Comparison of ENCODE assay signal across 9 mouse cellular contexts in genomic region chr7:99579491-99580190, GRCm38 (mm10). TPM values are rescaled to one million over a fixed set of nuclear protein-coding genes. Genes with fewer than 3 reads are reported as not detected.
DNase-seq lines count a peak whose midpoint lies in the region; ATAC-seq and TF ChIP-seq lines count a peak whose summit lies in the region.
"Had no signal": no experiment of that assay in that cellular context is flagged by ENCODE, and none has a peak within 500 bp of the region (broad histone marks: within the 10 kb centered on the region; RNA-seq: fewer than 3 reads in every experiment).

No protein-coding gene starts in this region.

- WGBS in intestine, embryonic 14.5 days = 21% methylated on average over 16 of the region's 16 CpGs
- 42% methylated on average over 16 of the region's 16 CpGs for WGBS in intestine, postnatal 0 days
- WGBS in neural tube, embryonic 13.5 days = 9% methylated on average over 16 of the region's 16 CpGs

- no peak for TF ChIP-seq CTCF in intestine, postnatal 0 days (IDR thresholded peaks at IDR 0.05; ENCODE audit: low read depth)
- no peak for TF ChIP-seq CTCF in layer of hippocampus, adult 2 months (conservative IDR thresholded peaks at IDR 0.05)

- H3K36me3 ChIP-seq in intestine, embryonic 14.5 days (ENCODE audit: control insufficient read depth, insufficient read depth, low read length) = peaks cover 9% of the 10 kb centered on the region; the same call in 1 of the 2 replicates
- no peaks in the 10 kb centered on the region; the same call in 1 of the 2 replicates for H3K36me3 ChIP-seq in intestine, postnatal 0 days (ENCODE audit: control insufficient read depth, insufficient read depth)
- peaks cover 16% of the 10 kb centered on the region for H3K36me3 ChIP-seq in neural tube, embryonic 13.5 days

- no peak overlapping the region for H3K4me3 ChIP-seq in intestine, embryonic 14.5 days (ENCODE audit: low read depth, low read length)
- H3K4me3 ChIP-seq in intestine, postnatal 0 days (ENCODE audit: low read depth, low read length) = no peak overlapping the region
- peak overlapping the region; percentile 4; the same call in 1 of the 2 replicates for H3K4me3 ChIP-seq in layer of hippocampus, adult 2 months
- H3K4me3 ChIP-seq in neural tube, embryonic 13.5 days = no peak overlapping the region

- 0 out of 2 replicates have a peak, but pooled peaks cover 4% of the 10 kb centered on the region for H3K4me1 ChIP-seq in intestine, embryonic 14.5 days (replicated peaks; ENCODE audit: control insufficient read depth, insufficient read depth, low read length)
- H3K4me1 ChIP-seq in intestine, postnatal 0 days (replicated peaks; ENCODE audit: control insufficient read depth, insufficient read depth, low read length) = no peaks in the 10 kb centered on the region
- H3K4me1 ChIP-seq in neural tube, embryonic 13.5 days (replicated peaks) = peaks cover 47% of the 10 kb centered on the region

- no peaks in the 10 kb centered on the region for H3K9me3 ChIP-seq in intestine, embryonic 14.5 days (ENCODE audit: control insufficient read depth, low read length)
- no peaks in the 10 kb centered on the region for H3K9me3 ChIP-seq in intestine, postnatal 0 days (ENCODE audit: control insufficient read depth)
- H3K9me3 ChIP-seq in neural tube, embryonic 13.5 days = no peaks in the 10 kb centered on the region

- ATAC-seq in intestine, embryonic 14.5 days (replicated peaks; ENCODE audit: low FRiP score, low TSS enrichment, low read depth) = no peak
- ATAC-seq in intestine, postnatal 0 days = no peak
- peak; percentile 48; the same call in 1 of the 2 replicates for ATAC-seq in neural tube, embryonic 13.5 days (ENCODE audit: low read depth)
- no peak for ATAC-seq in activated CD4-positive, CD25-positive, alpha-beta regulatory T cell, adult 4 months
- ATAC-seq: Patski had no signal

- DNase-seq in intestine, embryonic 14.5 days (ENCODE audit: low spot score) = no peak
- DNase-seq in NIH3T3 (ENCODE audit: low read depth) = peak; percentile 15
- DNase-seq in embryo, embryonic 9.5 days (ENCODE audit: extremely low spot score) = peak; percentile 41
- DNase-seq in layer of hippocampus, adult 2 months (ENCODE audit: low spot score in 2 of 2) = peak; percentile 35 to 50
- no peak for DNase-seq in gastrocnemius, adult 18-20 months (ENCODE audit: low spot score)

- no peak overlapping the region for H3K9ac ChIP-seq in intestine, embryonic 14.5 days (ENCODE audit: low read length)
- no peak overlapping the region for H3K9ac ChIP-seq in intestine, postnatal 0 days (ENCODE audit: low read depth, low read length)
- H3K9ac ChIP-seq in neural tube, embryonic 13.5 days = peak overlapping the region; percentile 52

- peak overlapping the region; percentile 3; the same call in 1 of the 2 replicates for H3K4me2 ChIP-seq in intestine, embryonic 14.5 days (ENCODE audit: low read length)
- no peak overlapping the region for H3K4me2 ChIP-seq in intestine, postnatal 0 days (replicated peaks; ENCODE audit: low read depth)
- peak overlapping the region; percentile 40 for H3K4me2 ChIP-seq in neural tube, embryonic 13.5 days

- H3K27me3 ChIP-seq in intestine, embryonic 14.5 days (replicated peaks; ENCODE audit: control insufficient read depth, insufficient read depth, low read length) = no peaks in the 10 kb centered on the region
- no peaks in the 10 kb centered on the region for H3K27me3 ChIP-seq in intestine, postnatal 0 days (replicated peaks; ENCODE audit: control insufficient read depth, insufficient read depth, low read length)
- no peaks in the 10 kb centered on the region for H3K27me3 ChIP-seq in neural tube, embryonic 13.5 days
- H3K27me3 ChIP-seq: Patski had no signal

- H3K27ac ChIP-seq in intestine, embryonic 14.5 days (ENCODE audit: low read depth) = no peak overlapping the region
- H3K27ac ChIP-seq in intestine, postnatal 0 days (ENCODE audit: low read depth, low read length) = no peak overlapping the region
- H3K27ac ChIP-seq in layer of hippocampus, adult 2 months = peak overlapping the region; percentile 73; the same call in 1 of the 2 replicates
- H3K27ac ChIP-seq in neural tube, embryonic 13.5 days (replicated peaks) = peak overlapping the region; percentile 67

RNA-seq across cellular contexts. Expression of gene Arrb1, which starts 44.4 kb away (rescaled TPM):
- polyA plus RNA-seq in intestine, embryonic 14.5 days (2014; fragmentation: Nextera tagmentation; extraction: Ambion mirVana) = 5.3 and 6.1 TPM in 2 replicates
- 4.2 and 4.4 TPM in 2 replicates for polyA plus RNA-seq in intestine, postnatal 0 days (2015; fragmentation: Nextera tagmentation; extraction: Ambion mirVana)
- 100 to 1,000 TPM; 143 to 148 TPM for total RNA-seq in layer of hippocampus, adult 2 months (2021)
- 15.9 and 16.2 TPM in 2 replicates for polyA plus RNA-seq in neural tube, embryonic 13.5 days (2015; fragmentation: Nextera tagmentation; extraction: Ambion mirVana)
- 10 to 100 TPM; 13.8 to 15.4 TPM for total RNA-seq in gastrocnemius, adult 18-20 months (2021)
- 10 to 100 TPM in 1 of 2 experiments, 1 to 10 TPM in 1; 8.3 to 12.0 TPM for polyA plus RNA-seq in activated CD4-positive, CD25-positive, alpha-beta regulatory T cell, adult 4 months (2017; shearing (Covaris generic))

RNA-seq across cellular contexts. Expression of gene Tpbgl, which starts 47.3 kb away (rescaled TPM):
- polyA plus RNA-seq in intestine, embryonic 14.5 days (2014; fragmentation: Nextera tagmentation; extraction: Ambion mirVana) = 1.3 and 1.7 TPM in 2 replicates
- 1.4 and 1.9 TPM in 2 replicates for polyA plus RNA-seq in intestine, postnatal 0 days (2015; fragmentation: Nextera tagmentation; extraction: Ambion mirVana)
- total RNA-seq in layer of hippocampus, adult 2 months (2021) = 1 to 10 TPM; 4.7 to 5.1 TPM
- 2.2 and 3.8 TPM in 2 replicates for polyA plus RNA-seq in neural tube, embryonic 13.5 days (2015; fragmentation: Nextera tagmentation; extraction: Ambion mirVana)
- total RNA-seq in gastrocnemius, adult 18-20 months (2021) = 10 to 100 TPM; 42.6 to 56.8 TPM
- polyA plus RNA-seq in activated CD4-positive, CD25-positive, alpha-beta regulatory T cell, adult 4 months (2017; shearing (Covaris generic)) = under 1 TPM in 1 of 2 experiments, not detected in 1; 0.25 TPM

Comparison
In these comparisons a context has a peak if more than half of its experiments do, and no peak if none do; other contexts are left out.
1. DNase-seq: peak in NIH3T3 (single experiment), embryo, embryonic 9.5 days (single experiment) and layer of hippocampus, adult 2 months (2 of 2); none in intestine, embryonic 14.5 days (single experiment) and gastrocnemius, adult 18-20 months (single experiment).
2. H3K27ac ChIP-seq: peak in layer of hippocampus, adult 2 months (single experiment) and neural tube, embryonic 13.5 days (single experiment); none in intestine, embryonic 14.5 days (single experiment) and intestine, postnatal 0 days (single experiment).